Mouse (Mus musculus) adrenal gland, postnatal 25 days (tissue): ENCODE results near the gene Cpeb1. TPM values are rescaled to one million over a fixed set of nuclear protein-coding genes. Genes with fewer than 3 reads are reported as not detected.
"Not testable (repeated sequence)": the region's sequence is repeated elsewhere in the genome, so short reads cannot be mapped to it uniquely, and the experiment has no call there.

Experiments
- DNase-seq: peaks from one replicate; pipeline ENCODE4 v3.0.0; 2021; ENCODE audit warnings: mixed read lengths
- long read RNA-seq: library from polyadenylated mRNA; stranded (forward); transcript quantifications from one replicate; pipeline ENCODE4 v2.0.0, GENCODE M21; 2021
- total RNA-seq: library from RNA; stranded (reverse); gene quantifications from 2 replicates; pipeline ENCODE4 v1.2.3, GENCODE M21; 2021

The Cpeb1 gene
- total RNA-seq, result 29.2 and 39.0 TPM in 2 replicates
- long read RNA-seq, partial matches to known transcripts, result 0 of 3 reads
- long read RNA-seq, other reads (novel, unspliced or antisense), result 3 of 3 reads

GRCm38 (mm10) chr7:81455155-81455651 is at the start of gene Cpeb1:
Cpeb1 (minus strand) TSS chr7:81455465.
- peak; percentile 70 for DNase-seq

GRCm38 (mm10) chr7:81501050-81501449 is 45.8 kb upstream of the Cpeb1 start:
- DNase-seq, result no peak

- DNase-seq, result no peak
Observed at GRCm38 (mm10) chr7:81498181-81498580, 42.9 kb upstream of the Cpeb1 start, which contains the start of gene BC048679. BC048679 (minus strand) TSS chr7:81498281.

GRCm38 (mm10) chr7:81497171-81497570 is 41.9 kb upstream of the Cpeb1 start:
- DNase-seq, result no peak

GRCm38 (mm10) chr7:81493331-81494021 is 38.2 kb upstream of the Cpeb1 start, which contains the start of gene Ap3b2:
Ap3b2 (minus strand) TSS chr7:81493925.
- peak; percentile 74 for DNase-seq

- no peak for DNase-seq
Observed at GRCm38 (mm10) chr7:81492628-81493027, 37.4 kb upstream of the Cpeb1 start.

- DNase-seq, result no peak
Observed at GRCm38 (mm10) chr7:81489649-81490048, 34.4 kb upstream of the Cpeb1 start.

- DNase-seq, result no peak
Observed at GRCm38 (mm10) chr7:81480800-81481199, 25.5 kb upstream of the Cpeb1 start.

- no peak for DNase-seq
Observed at GRCm38 (mm10) chr7:81479531-81480090, 24.3 kb upstream of the Cpeb1 start.

GRCm38 (mm10) chr7:81478261-81478660 is 23.0 kb upstream of the Cpeb1 start:
- DNase-seq, result not testable (repeated sequence)

GRCm38 (mm10) chr7:81476833-81477232 is 21.6 kb upstream of the Cpeb1 start:
- no peak for DNase-seq

- no peak for DNase-seq
Observed at GRCm38 (mm10) chr7:81475221-81475620, 20.0 kb upstream of the Cpeb1 start.

GRCm38 (mm10) chr7:81464906-81465450 is 9.7 kb upstream of the Cpeb1 start:
- DNase-seq, result no peak

- DNase-seq, result peak; percentile 33
Observed at GRCm38 (mm10) chr7:81464116-81464515, 8.9 kb upstream of the Cpeb1 start.

- DNase-seq, result no peak
Observed at GRCm38 (mm10) chr7:81462815-81463214, 7.5 kb upstream of the Cpeb1 start.

- peak; percentile 71 for DNase-seq
Observed at GRCm38 (mm10) chr7:81454331-81455039, 780 bp downstream of the Cpeb1 start.

- peak; percentile 46 for DNase-seq
Observed at GRCm38 (mm10) chr7:81453443-81454274, 1.6 kb downstream of the Cpeb1 start.

GRCm38 (mm10) chr7:81452971-81453441 is 2.3 kb downstream of the Cpeb1 start:
- DNase-seq, result peak; percentile 54

GRCm38 (mm10) chr7:81398957-81399356 is 56.3 kb downstream of the Cpeb1 start:
- DNase-seq, result peak; percentile 9

- no peak for DNase-seq
Observed at GRCm38 (mm10) chr7:81379363-81379762, 75.9 kb downstream of the Cpeb1 start.

GRCm38 (mm10) chr7:81372337-81372920 is 82.8 kb downstream of the Cpeb1 start:
- peak; percentile 57 for DNase-seq
